Mouse (Mus musculus): ENCODE measurements around the gene Rab30.

DNA sequence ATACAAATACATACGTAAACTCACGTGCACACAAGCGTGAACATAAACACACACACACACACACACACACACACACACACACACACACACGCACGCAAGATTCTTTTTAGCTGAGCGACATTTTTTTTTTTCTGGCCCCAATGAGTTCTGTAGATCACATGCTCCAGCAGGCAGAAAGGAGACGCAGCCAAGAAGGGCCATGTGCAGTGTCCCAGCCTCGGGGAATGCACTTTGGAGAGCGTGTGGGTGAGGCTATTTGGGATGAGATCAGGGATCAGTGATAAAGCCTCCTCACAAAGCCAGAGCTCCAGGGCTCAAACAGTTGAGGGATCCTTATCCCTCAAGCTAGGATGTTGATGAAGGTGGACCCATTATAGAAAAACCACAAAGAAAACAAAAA is 24.0 kb downstream of the Rab30 start:
- TF ChIP-seq CTCF (IDR thresholded peaks at IDR 0.05): no peak
- no peak for TF ChIP-seq EP300 (IDR thresholded peaks at IDR 0.05)

Data from lung, postnatal 0 days (tissue).